Mouse (Mus musculus): ENCODE measurements at regions not wholly inside any gene's neighbourhood (a gene's known extent, or its start where the extent isn't known, plus 50 kb on each side); places are given as distances from the start of the nearest gene placed in this dataset.

- DNase-seq (ENCODE audit: low spot score in 2 of 2) = peak in 1 of 2 experiments; percentile 8
These were observed 425.9 kb downstream of the Arap2 start for GRCm38 (mm10) chr5:62339958-62340597.

- DNase-seq (ENCODE audit: low spot score in 2 of 2) = no peak
These were observed 445.3 kb downstream of the Arap2 start for GRCm38 (mm10) chr5:62320682-62321081.

- no peak for DNase-seq (ENCODE audit: low spot score in 2 of 2)
These were observed 460.4 kb downstream of the Arap2 start for GRCm38 (mm10) chr5:62305561-62305960.

- DNase-seq (ENCODE audit: low spot score in 2 of 2) = no peak
These were observed 469.1 kb downstream of the Arap2 start for GRCm38 (mm10) chr5:62296858-62297257.

Data from left cerebral cortex, adult 18-20 months (tissue).